Mouse (Mus musculus) embryonic facial prominence, embryonic 11.5 days (tissue): Measurements from ENCODE around the gene Klk10. TPM values are rescaled to one million over a fixed set of nuclear protein-coding genes. Genes with fewer than 3 reads are reported as not detected.

Source experiments
- ATAC-seq: fragments of 200-750 bp; cut with Nextera tagmentation; replicated peaks from 2 replicates; pipeline ENCODE4 v1.8.0; 2017; ENCODE audit warnings: low read depth; ENCODE audit not compliant: insufficient number of reproducible peaks, low FRiP score, low TSS enrichment
- DNase-seq: peaks from one replicate; pipeline ENCODE4 v3.0.0-alpha.2; 2015; ENCODE audit warnings: low spot score
- H3K27ac ChIP-seq: fragments of 300-500 bp; sonication (generic); replicated peaks from 2 replicates; pipeline ENCODE4 v1.5.1; 2014; ENCODE audit warnings: mild to moderate bottlenecking, low read depth, low read length, control low read depth
- H3K27me3 ChIP-seq: fragments of 300-500 bp; sonication (generic); 2 replicates; pipeline ENCODE4 v1.6.1; 2014; ENCODE audit warnings: mild to moderate bottlenecking, low read length, moderate library complexity, mixed read lengths; ENCODE audit not compliant: control insufficient read depth, insufficient read depth
- H3K36me3 ChIP-seq: fragments of 300-500 bp; sonication (generic); replicated peaks from 2 replicates; pipeline ENCODE4 v1.6.1; 2014; ENCODE audit warnings: low read depth, mild to moderate bottlenecking, low read length, moderate library complexity, mixed read lengths; ENCODE audit not compliant: control insufficient read depth, insufficient read depth
- H3K4me1 ChIP-seq: fragments of 300-500 bp; sonication (generic); 2 replicates; pipeline ENCODE4 v1.6.1; 2014; ENCODE audit warnings: low read length, mixed read lengths; ENCODE audit not compliant: control insufficient read depth, insufficient read depth
- H3K4me2 ChIP-seq: fragments of 300-500 bp; sonication (generic); 2 replicates; pipeline ENCODE4 v1.6.1; 2014; ENCODE audit warnings: low read depth, mild to moderate bottlenecking, control low read depth, low read length, moderate library complexity
- H3K4me3 ChIP-seq: fragments of 300-500 bp; sonication (generic); 2 replicates; pipeline ENCODE4 v1.5.1; 2014; ENCODE audit warnings: low read depth, low read length, control low read depth
- H3K9ac ChIP-seq: fragments of 300-500 bp; sonication (generic); replicated peaks from 2 replicates; pipeline ENCODE4 v1.6.1; 2014; ENCODE audit warnings: mild to moderate bottlenecking, control low read depth, low read length
- H3K9me3 ChIP-seq: fragments of 300-500 bp; sonication (generic); replicated peaks from 2 replicates; pipeline ENCODE4 v1.6.1; 2016; ENCODE audit warnings: mild to moderate bottlenecking, low read length, inconsistent platforms, mixed read lengths; ENCODE audit not compliant: control insufficient read depth
- WGBS: fragments of 180-500 bp; shearing (Covaris S2); extraction: QIAGEN DNeasy Blood & Tissue Kit; methylation state at CpG from one replicate; pipeline ENCODE4 v1.1.7; 2014; 5-methylcytosine and 5-hydroxymethylcytosine counted together
- polyA plus RNA-seq: library from polyadenylated mRNA; unstranded; fragments of >200 nt; fragmentation: Nextera tagmentation; extraction: Ambion mirVana; gene quantifications from 2 replicates; pipeline ENCODE4 v1.2.1, GENCODE M21; 2014

The Klk10 gene
- polyA plus RNA-seq, 1 experiment from 2014 or later: 0.15 TPM

GRCm38 (mm10) chr7:43827706-43828105 lies 46.9 kb downstream of the Klk10 start:
- H3K36me3 ChIP-seq: no peaks in the 10 kb centered on the region
- no peak overlapping the region for H3K27ac ChIP-seq
- DNase-seq (no peak), ATAC-seq (no peak)
- WGBS: 83% methylated on average over 4 of the region's 4 CpGs
- H3K4me2 ChIP-seq: no peak overlapping the region
- no peak overlapping the region for H3K4me3 ChIP-seq
- H3K4me1 ChIP-seq: no peaks in the 10 kb centered on the region
- no peaks in the 10 kb centered on the region for H3K27me3 ChIP-seq
- H3K9me3 ChIP-seq: no peaks in the 10 kb centered on the region
- H3K9ac ChIP-seq: no peak overlapping the region

- WGBS: 89% methylated on average over 8 of the region's 8 CpGs
- Histone ChIP-seq H3K27ac (no peak overlapping the region), H3K36me3 (no peaks in the 10 kb centered on the region), H3K4me1 (no peaks in the 10 kb centered on the region), H3K9me3 (no peaks in the 10 kb centered on the region), H3K4me3 (no peak overlapping the region), H3K27me3 (no peaks in the 10 kb centered on the region), H3K4me2 (no peak overlapping the region), H3K9ac (no peak overlapping the region)
- no peak for DNase-seq
- no peak for ATAC-seq
Measured at GRCm38 (mm10) chr7:43829006-43829405, 48.2 kb downstream of the Klk10 start.

Other genes starting within 250 kb of the Klk10 start
- gene Cd33, start 236.6 kb upstream of the Klk10 start, polyA plus RNA-seq: 1.3 and 1.5 TPM in 2 replicates
- gene Zfp658, start 218.8 kb upstream of the Klk10 start, polyA plus RNA-seq: 5.4 and 7.1 TPM in 2 replicates
- 19.3 and 19.6 TPM in 2 replicates for gene Zfp719, start 201.4 kb upstream of the Klk10 start, polyA plus RNA-seq
- 0.14 and 0.67 TPM in 2 replicates for gene Zfp819, start 173.9 kb upstream of the Klk10 start, polyA plus RNA-seq
- gene Ceacam18, start 146.3 kb upstream of the Klk10 start, polyA plus RNA-seq: not detected in 2 replicates
- gene Siglece, start 120.9 kb upstream of the Klk10 start, polyA plus RNA-seq: 0.32 TPM in 1 of 2 replicates, not detected in the other
- 8.1 and 9.1 TPM in 2 replicates for gene Ctu1, start 109.0 kb upstream of the Klk10 start, polyA plus RNA-seq
- not detected in 2 replicates for gene Klk14, start 90.6 kb upstream of the Klk10 start, polyA plus RNA-seq
- gene Klk13, start 68.5 kb upstream of the Klk10 start, polyA plus RNA-seq: 0.49 TPM in 2 replicates
- gene Klk12, start 12.1 kb upstream of the Klk10 start, polyA plus RNA-seq: not detected in 2 replicates
- gene Klk11, start 6.4 kb upstream of the Klk10 start, polyA plus RNA-seq: not detected in 2 replicates
- gene Klk9, start 10.9 kb downstream of the Klk10 start, polyA plus RNA-seq: not detected in 2 replicates
- gene Klk8, start 16.5 kb downstream of the Klk10 start, polyA plus RNA-seq: 14.4 and 19.0 TPM in 2 replicates
- not detected in 2 replicates for gene Klk7, start 30.3 kb downstream of the Klk10 start, polyA plus RNA-seq
- 0.29 TPM in 1 of 2 replicates, not detected in the other for gene Klk6, start 43.5 kb downstream of the Klk10 start, polyA plus RNA-seq
- not detected in 2 replicates for gene Klk5, start 60.9 kb downstream of the Klk10 start, polyA plus RNA-seq
- gene Klk4, start 100.1 kb downstream of the Klk10 start, polyA plus RNA-seq: 0.28 TPM in 1 of 2 replicates, not detected in the other
- gene Klk15, start 152.7 kb downstream of the Klk10 start, polyA plus RNA-seq: not detected in 2 replicates
- gene Klk1b8, start 169.6 kb downstream of the Klk10 start, polyA plus RNA-seq: not detected in 2 replicates
- gene Klk1b1, start 185.7 kb downstream of the Klk10 start, polyA plus RNA-seq: not detected in 2 replicates
- not detected in 2 replicates for gene Klk1b9, start 195.0 kb downstream of the Klk10 start, polyA plus RNA-seq
- not detected in 2 replicates for gene Klk1b11, start 214.8 kb downstream of the Klk10 start, polyA plus RNA-seq
- gene Klk1b26, start 231.1 kb downstream of the Klk10 start, polyA plus RNA-seq: 0.15 TPM in 1 of 2 replicates, not detected in the other